In genomic region chr11:16629410-16630129, GRCm38 (mm10) we compare ENCODE assay signal across 30 mouse cellular contexts.
DNase-seq lines count a peak whose midpoint lies in the region; ATAC-seq and TF ChIP-seq lines count a peak whose summit lies in the region.
"Had no signal": no experiment of that assay in that cellular context is flagged by ENCODE, and none has a peak within 500 bp of the region (broad histone marks: within the 10 kb centered on the region; RNA-seq: fewer than 3 reads in every experiment).

No protein-coding gene starts in this region.

- no peak overlapping the region for H3K4me2 ChIP-seq in liver, postnatal 0 days (ENCODE audit: low read depth, low read length)
- H3K4me2 ChIP-seq in liver, embryonic 11.5 days: no peak overlapping the region
- H3K4me2 ChIP-seq: embryonic facial prominence, embryonic 13.5 days; forebrain, embryonic 15.5 days; heart, embryonic 13.5 days; hindbrain, embryonic 12.5 days; liver, embryonic 15.5 days; lung, embryonic 15.5 days; neural tube, embryonic 15.5 days; stomach, embryonic 15.5 days had no signal

- H3K9me3 ChIP-seq in liver, postnatal 0 days (ENCODE audit: low read length): no peaks in the 10 kb centered on the region
- H3K9me3 ChIP-seq in liver, embryonic 11.5 days (ENCODE audit: control insufficient read depth, low read length): no peaks in the 10 kb centered on the region
- H3K9me3 ChIP-seq: embryonic facial prominence, embryonic 13.5 days; forebrain, embryonic 10.5 days; forebrain, embryonic 15.5 days; heart, embryonic 13.5 days; hindbrain, embryonic 12.5 days; liver, embryonic 15.5 days; lung, embryonic 15.5 days; neural tube, embryonic 15.5 days; stomach, embryonic 15.5 days had no signal

- ATAC-seq in liver, postnatal 0 days: peak; percentile 25; the same call in 1 of the 2 replicates
- ATAC-seq in liver, embryonic 11.5 days (replicated peaks; ENCODE audit: low FRiP score): no peak
- peak; percentile 100 for ATAC-seq in granulocyte monocyte progenitor cell, adult 5-6 weeks (replicated peaks; ENCODE audit: poor library complexity, severe bottlenecking)
- ATAC-seq in neutrophil, adult 5-6 weeks (ENCODE audit: extremely low read depth, insufficient number of reproducible peaks, low FRiP score, poor library complexity, severe bottlenecking): peak; percentile 46; the same call in 1 of the 2 replicates
- ATAC-seq in activated CD4-positive, CD25-positive, alpha-beta regulatory T cell, adult 4 months: no peak
- ATAC-seq: CD4-positive, CD25-positive, alpha-beta regulatory T cell, adult 4 months; forebrain, embryonic 15.5 days; intestine, embryonic 16.5 days had no signal

- no peak overlapping the region for H3K4me3 ChIP-seq in liver, postnatal 0 days (ENCODE audit: low read depth, low read length)
- no peak overlapping the region for H3K4me3 ChIP-seq in liver, embryonic 11.5 days (ENCODE audit: low read depth, low read length)
- H3K4me3 ChIP-seq: embryonic facial prominence, embryonic 13.5 days; forebrain, embryonic 10.5 days; forebrain, embryonic 15.5 days; gastrocnemius, adult 2 months; heart, embryonic 13.5 days; hindbrain, embryonic 12.5 days; liver, embryonic 15.5 days; lung, embryonic 15.5 days; neural tube, embryonic 15.5 days; stomach, embryonic 15.5 days had no signal

- TF ChIP-seq CTCF in liver, postnatal 0 days (IDR thresholded peaks at IDR 0.05; ENCODE audit: low read depth): no peak

- no peak overlapping the region for H3K27ac ChIP-seq in liver, postnatal 0 days (ENCODE audit: low read depth)
- H3K27ac ChIP-seq in liver, embryonic 11.5 days (ENCODE audit: low read depth, low read length): no peak overlapping the region
- H3K27ac ChIP-seq: embryonic facial prominence, embryonic 13.5 days; forebrain, embryonic 10.5 days; forebrain, embryonic 15.5 days; gastrocnemius, adult 2 months; heart, embryonic 13.5 days; hindbrain, embryonic 12.5 days; liver, embryonic 15.5 days; lung, embryonic 15.5 days; neural tube, embryonic 15.5 days; stomach, embryonic 15.5 days had no signal

- no peak for TF ChIP-seq EP300 in liver, postnatal 0 days (IDR thresholded peaks at IDR 0.05; ENCODE audit: low read depth)

- H3K36me3 ChIP-seq in liver, postnatal 0 days (replicated peaks; ENCODE audit: insufficient read depth, low read length): no peaks in the 10 kb centered on the region
- no peaks in the 10 kb centered on the region for H3K36me3 ChIP-seq in liver, embryonic 11.5 days (ENCODE audit: control insufficient read depth, insufficient read depth, low read length)
- H3K36me3 ChIP-seq: embryonic facial prominence, embryonic 13.5 days; forebrain, embryonic 10.5 days; forebrain, embryonic 15.5 days; heart, embryonic 13.5 days; hindbrain, embryonic 12.5 days; liver, embryonic 15.5 days; lung, embryonic 15.5 days; neural tube, embryonic 15.5 days; stomach, embryonic 15.5 days had no signal

- WGBS in liver, postnatal 0 days (ENCODE audit: insufficient replicate concordance): 26% methylated on average over 1 of the region's 1 CpGs
- 28% methylated on average over 1 of the region's 1 CpGs for WGBS in liver, embryonic 11.5 days

- H3K9ac ChIP-seq in liver, postnatal 0 days (replicated peaks): no peak overlapping the region
- H3K9ac ChIP-seq in liver, embryonic 11.5 days (ENCODE audit: low read depth, low read length): no peak overlapping the region
- H3K9ac ChIP-seq: embryonic facial prominence, embryonic 13.5 days; forebrain, embryonic 15.5 days; heart, embryonic 13.5 days; hindbrain, embryonic 12.5 days; liver, embryonic 15.5 days; lung, embryonic 15.5 days; neural tube, embryonic 15.5 days; stomach, embryonic 15.5 days had no signal

- intact Hi-C loops in left cerebral cortex, postnatal 25 days (cut with DNase I): no loop called here

- H3K27me3 ChIP-seq in liver, postnatal 0 days (ENCODE audit: insufficient read depth, low read length): no peaks in the 10 kb centered on the region
- no peaks in the 10 kb centered on the region for H3K27me3 ChIP-seq in liver, embryonic 11.5 days (replicated peaks; ENCODE audit: control insufficient read depth, insufficient read depth, low read length)
- H3K27me3 ChIP-seq: embryonic facial prominence, embryonic 13.5 days; forebrain, embryonic 15.5 days; heart, embryonic 13.5 days; hindbrain, embryonic 12.5 days; liver, embryonic 15.5 days; lung, embryonic 15.5 days; neural tube, embryonic 15.5 days; stomach, embryonic 15.5 days had no signal

- no peaks in the 10 kb centered on the region for H3K4me1 ChIP-seq in liver, postnatal 0 days (ENCODE audit: insufficient read depth)
- no peaks in the 10 kb centered on the region for H3K4me1 ChIP-seq in liver, embryonic 11.5 days (replicated peaks; ENCODE audit: control insufficient read depth, insufficient read depth, low read length)
- H3K4me1 ChIP-seq: embryonic facial prominence, embryonic 13.5 days; forebrain, embryonic 10.5 days; heart, embryonic 13.5 days; hindbrain, embryonic 12.5 days; liver, embryonic 15.5 days; lung, embryonic 15.5 days; neural tube, embryonic 15.5 days; stomach, embryonic 15.5 days had no signal

- DNase-seq in liver, postnatal 0 days: no peak
- no peak for DNase-seq in liver, embryonic 11.5 days (ENCODE audit: low spot score)
- DNase-seq in B cell, adult 2 months: peak; percentile 32 to 34
- DNase-seq in c-Kit-positive CD71-positive TER-119-positive erythroid progenitor cells, embryonic 14.5 days (ENCODE audit: low spot score): no peak
- DNase-seq in left cerebral cortex, postnatal 25 days (ENCODE audit: low spot score in 2 of 2): no peak
- DNase-seq: adrenal gland, adult 8-10 months; cerebellum, adult 11 months; cerebellum, adult 9-11 months; gastrocnemius, adult 2 months; heart, postnatal 10 days; kidney, adult 8-10 months; kidney, postnatal 10 days; liver; lung, postnatal 4 days; midbrain, embryonic 14.5 days; right cerebral cortex, postnatal 25 days had no signal

Comparison
In these comparisons a context has a peak if more than half of its experiments do, and no peak if none do; other contexts are left out.
1. ATAC-seq: peak in liver, postnatal 0 days (single experiment), granulocyte monocyte progenitor cell, adult 5-6 weeks (single experiment) and neutrophil, adult 5-6 weeks (single experiment); none in liver, embryonic 11.5 days (single experiment) and activated CD4-positive, CD25-positive, alpha-beta regulatory T cell, adult 4 months (single experiment).
2. DNase-seq: peak in B cell, adult 2 months (2 of 2); none in liver, postnatal 0 days (single experiment), liver, embryonic 11.5 days (single experiment), c-Kit-positive CD71-positive TER-119-positive erythroid progenitor cells, embryonic 14.5 days (single experiment) and left cerebral cortex, postnatal 25 days (0 of 2).